Mouse (Mus musculus) kidney, embryonic 14.5 days (tissue): ENCODE data around the gene Hadh. TPM values are rescaled to one million over a fixed set of nuclear protein-coding genes. Genes with fewer than 3 reads are reported as not detected.
A peak's percentile ranks its signal among the peaks of the same experiment; 100 is the strongest.

Source experiments
- ATAC-seq: fragments of 200-750 bp; cut with Nextera tagmentation; 2 replicates; pipeline ENCODE4 v1.8.0; 2017; ENCODE audit warnings: moderate number of reproducible peaks, mild to moderate bottlenecking, moderate TSS enrichment, moderate library complexity; ENCODE audit not compliant: low FRiP score, low TSS enrichment
- H3K27ac ChIP-seq: fragments of 300-500 bp; sonication (generic); 2 replicates; pipeline ENCODE4 v1.5.1; 2014; ENCODE audit warnings: low read depth, mild to moderate bottlenecking, low read length, moderate library complexity, mixed read lengths
- H3K27me3 ChIP-seq: fragments of 300-500 bp; sonication (generic); 2 replicates; pipeline ENCODE4 v1.6.1; 2014; ENCODE audit warnings: mild to moderate bottlenecking, low read length; ENCODE audit not compliant: control insufficient read depth, insufficient read depth
- H3K36me3 ChIP-seq: fragments of 300-500 bp; sonication (generic); 2 replicates; pipeline ENCODE4 v1.6.1; 2014; ENCODE audit warnings: low read length, mixed read lengths; ENCODE audit not compliant: control insufficient read depth, insufficient read depth
- H3K4me1 ChIP-seq: fragments of 300-500 bp; sonication (generic); 2 replicates; pipeline ENCODE4 v1.6.1; 2014; ENCODE audit warnings: low read length, mixed read lengths; ENCODE audit not compliant: control insufficient read depth, insufficient read depth
- H3K4me2 ChIP-seq: fragments of 300-500 bp; sonication (generic); replicated peaks from 2 replicates; pipeline ENCODE4 v1.6.1; 2014; ENCODE audit warnings: low read depth, mild to moderate bottlenecking, low read length
- H3K4me3 ChIP-seq: fragments of 300-500 bp; sonication (generic); 2 replicates; pipeline ENCODE4 v1.5.1; 2014; ENCODE audit warnings: mild to moderate bottlenecking, low read length
- H3K9ac ChIP-seq: fragments of 300-500 bp; sonication (generic); 2 replicates; pipeline ENCODE4 v1.6.1; 2014; ENCODE audit warnings: low read depth, mild to moderate bottlenecking, low read length, moderate library complexity
- H3K9me3 ChIP-seq: fragments of 300-500 bp; sonication (generic); 2 replicates; pipeline ENCODE4 v1.6.1; 2016; ENCODE audit warnings: low read length; ENCODE audit not compliant: control insufficient read depth
- WGBS: fragments of 180-500 bp; shearing (Covaris S2); extraction: QIAGEN DNeasy Blood & Tissue Kit; methylation state at CpG from one replicate; pipeline ENCODE4 v1.1.7; 2014; 5-methylcytosine and 5-hydroxymethylcytosine counted together
- polyA plus RNA-seq: library from polyadenylated mRNA; unstranded; fragments of >200 nt; fragmentation: Nextera tagmentation; extraction: Ambion mirVana; gene quantifications from 2 replicates; pipeline ENCODE4 v1.2.1, GENCODE M21; 2014

Gene Hadh
- polyA plus RNA-seq, 1 experiment from 2014 or later: 130 TPM

DNA sequence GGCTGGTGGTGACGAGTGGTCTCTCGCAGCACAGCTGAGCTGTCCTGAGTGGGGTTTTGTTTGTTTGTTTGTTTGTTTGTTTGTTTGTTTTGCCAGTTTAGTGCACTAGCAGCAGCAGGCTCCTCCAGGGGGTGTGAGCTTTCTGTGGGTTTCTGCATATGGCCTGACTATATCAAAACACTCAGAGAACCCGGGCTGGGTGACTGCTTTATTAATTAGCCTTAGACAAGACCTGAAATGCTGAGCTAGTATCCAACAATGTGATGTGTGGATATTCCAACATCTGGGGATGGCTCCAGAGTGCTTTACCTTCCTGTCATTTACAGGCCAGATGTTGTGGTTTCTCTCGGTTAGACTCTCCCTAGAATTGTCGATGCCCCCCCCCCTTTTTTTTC is 31.4 kb upstream of the Hadh start:
- peak overlapping the region; percentile 56; the same call in 1 of the 2 replicates for H3K9ac ChIP-seq

GRCm38 (mm10) chr3:131302452-131303319 is 30.8 kb upstream of the Hadh start, which contains the start of gene Cyp2u1:
TSS of gene Cyp2u1 (minus strand) at chr3:131303227.
- peak within 1 kb of the TSS; percentile 99 for H3K4me2 ChIP-seq
- WGBS: under 1% methylated on average over 71 of the region's 71 CpGs
- no peaks in the 10 kb centered on the region for H3K9me3 ChIP-seq
- no peaks in the 10 kb centered on the region for H3K36me3 ChIP-seq
- peak within 1 kb of the TSS; percentile 78 for H3K4me3 ChIP-seq
- H3K9ac ChIP-seq: peak within 1 kb of the TSS; percentile 56
- peak; percentile 98 for ATAC-seq
- no peaks in the 10 kb centered on the region for H3K27me3 ChIP-seq
- H3K27ac ChIP-seq: no peak within 1 kb of the TSS
- 0 out of 2 replicates have a peak, but pooled peaks cover 4% of the 10 kb centered on the region for H3K4me1 ChIP-seq

More for the DNA sequence above, 31.4 kb upstream of the Hadh start:
- H3K36me3 ChIP-seq: no peaks in the 10 kb centered on the region
- 18% methylated on average over 5 of the region's 5 CpGs for WGBS
- 0 out of 2 replicates have a peak, but pooled peaks cover 4% of the 10 kb centered on the region for H3K4me1 ChIP-seq
- H3K27ac ChIP-seq: no peak overlapping the region
- peak overlapping the region; percentile 78 for H3K4me3 ChIP-seq
- no peak; the same call in 1 of the 2 replicates for ATAC-seq
- H3K4me2 ChIP-seq: peak overlapping the region; percentile 99
- no peaks in the 10 kb centered on the region for H3K27me3 ChIP-seq
- peaks cover under 1% of the 10 kb centered on the region; the same call in 1 of the 2 replicates for H3K9me3 ChIP-seq

DNA sequence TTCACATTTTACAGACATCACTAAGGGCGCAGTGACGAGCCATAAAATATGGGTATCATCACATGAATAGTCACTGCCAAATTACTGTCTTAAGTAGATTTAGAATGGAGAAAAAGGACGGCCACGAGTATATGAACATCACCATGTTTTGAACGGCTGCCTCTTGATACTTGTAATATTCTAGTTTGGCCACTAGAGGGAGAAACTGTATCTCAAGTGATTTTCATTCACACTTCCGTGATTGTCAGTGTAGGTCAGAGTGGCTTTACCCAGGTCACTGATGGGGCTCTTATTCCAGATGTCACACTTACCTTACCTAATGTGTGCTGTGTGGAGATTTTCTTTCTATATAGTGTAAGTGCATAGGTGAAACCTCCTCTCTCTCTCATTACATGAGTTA is 28.0 kb upstream of the Hadh start:
- 9% methylated on average over 6 of the region's 6 CpGs for WGBS
- no peak overlapping the region for H3K9ac ChIP-seq
- no peak overlapping the region for H3K4me3 ChIP-seq
- no peak for ATAC-seq
- H3K27me3 ChIP-seq: no peaks in the 10 kb centered on the region
- no peak overlapping the region for H3K4me2 ChIP-seq
- H3K9me3 ChIP-seq: no peaks in the 10 kb centered on the region
- H3K27ac ChIP-seq: no peak overlapping the region
- H3K4me1 ChIP-seq: 0 out of 2 replicates have a peak, but pooled peaks cover 4% of the 10 kb centered on the region
- H3K36me3 ChIP-seq: no peaks in the 10 kb centered on the region

DNA sequence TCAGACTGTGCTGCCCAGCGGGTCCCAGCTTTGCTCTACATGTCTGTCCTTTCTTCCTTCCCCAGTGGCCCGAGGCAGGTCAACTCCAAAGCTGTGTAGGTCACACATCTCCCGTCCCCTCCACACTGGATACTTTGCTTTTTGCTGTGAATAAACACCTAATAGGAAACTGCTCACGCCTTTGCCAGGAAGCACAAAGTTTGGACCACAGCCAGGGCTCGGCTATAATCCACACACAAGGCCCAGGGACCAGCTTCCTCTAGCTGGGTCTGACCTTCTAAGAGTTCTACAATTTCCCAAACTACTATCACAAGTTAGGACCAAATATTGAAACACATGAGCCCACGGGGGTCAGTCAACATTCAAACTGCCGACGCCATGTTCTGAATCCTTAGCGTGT is 27.2 kb upstream of the Hadh start:
- H3K9me3 ChIP-seq: no peaks in the 10 kb centered on the region
- no peaks in the 10 kb centered on the region for H3K27me3 ChIP-seq
- no peak overlapping the region for H3K4me2 ChIP-seq
- H3K4me1 ChIP-seq: 0 out of 2 replicates have a peak, but pooled peaks cover 4% of the 10 kb centered on the region
- H3K27ac ChIP-seq: no peak overlapping the region
- no peak for ATAC-seq
- WGBS: 77% methylated on average over 9 of the region's 9 CpGs
- H3K4me3 ChIP-seq: no peak overlapping the region
- no peaks in the 10 kb centered on the region for H3K36me3 ChIP-seq
- H3K9ac ChIP-seq: no peak overlapping the region

- Histone ChIP-seq H3K4me2 (no peak overlapping the region), H3K9ac (no peak overlapping the region), H3K27me3 (no peaks in the 10 kb centered on the region), H3K4me1 (no peaks in the 10 kb centered on the region), H3K27ac (no peak overlapping the region), H3K36me3 (no peaks in the 10 kb centered on the region), H3K4me3 (no peak overlapping the region), H3K9me3 (no peaks in the 10 kb centered on the region)
- WGBS: 89% methylated on average over 7 of the region's 7 CpGs
- no peak for ATAC-seq
These were observed 25.0 kb upstream of the Hadh start for GRCm38 (mm10) chr3:131296893-131297292.

DNA sequence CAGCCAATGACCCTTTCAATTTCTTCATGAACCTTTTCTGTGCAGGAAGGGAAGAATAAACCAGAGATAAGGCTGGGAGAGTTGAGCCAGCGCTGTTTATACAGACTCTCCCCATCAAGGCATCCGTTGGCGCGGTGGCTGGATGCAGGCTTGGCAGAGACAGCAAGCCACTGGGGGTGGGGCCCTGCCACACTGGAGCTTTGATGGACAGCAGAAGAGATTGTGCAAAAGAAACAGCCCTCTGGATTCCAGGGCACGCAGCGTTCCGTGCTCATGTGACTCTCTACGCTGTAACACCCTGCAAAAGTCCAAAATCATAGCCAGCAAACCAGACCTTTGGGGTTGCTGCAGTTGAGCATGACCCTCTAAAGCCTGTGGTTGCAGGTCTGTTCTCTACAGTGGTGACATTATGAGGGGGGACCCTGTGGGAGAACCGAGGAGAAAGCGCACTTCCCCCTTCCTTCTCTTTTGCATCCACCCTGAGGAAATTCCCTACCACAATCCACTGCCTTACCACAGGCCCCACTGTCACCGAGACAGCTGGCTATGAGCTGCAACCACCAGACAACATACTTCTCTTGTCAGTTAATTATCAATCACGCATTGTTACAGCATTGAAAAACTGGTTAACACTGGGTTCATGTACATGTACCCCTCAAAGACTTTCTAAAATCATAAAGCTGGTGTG is 23.8 kb upstream of the Hadh start:
- Histone ChIP-seq H3K36me3 (no peaks in the 10 kb centered on the region), H3K9ac (no peak overlapping the region), H3K4me3 (no peak overlapping the region), H3K4me1 (no peaks in the 10 kb centered on the region), H3K4me2 (no peak overlapping the region), H3K9me3 (no peaks in the 10 kb centered on the region), H3K27ac (no peak overlapping the region), H3K27me3 (no peaks in the 10 kb centered on the region)
- ATAC-seq: no peak
- 85% methylated on average over 12 of the region's 12 CpGs for WGBS

- H3K27me3 ChIP-seq: no peaks in the 10 kb centered on the region
- H3K9ac ChIP-seq: no peak overlapping the region
- H3K36me3 ChIP-seq: no peaks in the 10 kb centered on the region
- H3K4me1 ChIP-seq: no peaks in the 10 kb centered on the region
- H3K27ac ChIP-seq: no peak overlapping the region
- H3K4me2 ChIP-seq: no peak overlapping the region
- H3K9me3 ChIP-seq: no peaks in the 10 kb centered on the region
- H3K4me3 ChIP-seq: no peak overlapping the region
- 52% methylated on average over 3 of the region's 3 CpGs for WGBS
- ATAC-seq: no peak
These were observed 22.6 kb upstream of the Hadh start for GRCm38 (mm10) chr3:131294503-131294902.

DNA sequence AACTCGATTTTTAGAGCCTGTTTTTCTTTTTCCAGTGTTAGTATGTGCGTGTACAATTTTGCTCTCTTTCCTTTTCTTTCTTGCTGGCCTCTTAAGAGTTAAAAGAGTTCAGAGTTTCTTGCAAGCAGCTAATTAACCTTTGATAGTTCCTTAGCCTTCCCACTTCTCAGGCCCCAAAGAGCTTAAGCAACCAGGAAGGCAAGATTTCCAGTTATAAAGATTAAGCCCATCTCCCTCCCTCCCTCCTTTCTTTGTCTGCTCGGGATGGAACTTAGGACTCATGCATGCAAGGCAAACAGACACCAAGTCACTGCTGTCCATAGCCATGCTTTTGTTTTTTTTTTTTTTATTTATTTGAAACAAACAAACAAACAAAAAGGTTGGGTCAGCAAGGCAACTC is 21.1 kb upstream of the Hadh start:
- WGBS: 78% methylated on average over 3 of the region's 3 CpGs
- no peak overlapping the region for H3K27ac ChIP-seq
- H3K4me3 ChIP-seq: no peak overlapping the region
- H3K4me2 ChIP-seq: no peak overlapping the region
- no peak overlapping the region for H3K9ac ChIP-seq
- no peak for ATAC-seq
- H3K9me3 ChIP-seq: no peaks in the 10 kb centered on the region
- no peaks in the 10 kb centered on the region for H3K4me1 ChIP-seq
- no peaks in the 10 kb centered on the region for H3K36me3 ChIP-seq
- no peaks in the 10 kb centered on the region for H3K27me3 ChIP-seq

- no peak for ATAC-seq
- WGBS: 94% methylated on average over 2 of the region's 2 CpGs
- no peaks in the 10 kb centered on the region for H3K36me3 ChIP-seq
These were observed 20.4 kb upstream of the Hadh start for GRCm38 (mm10) chr3:131292349-131292748.

More at GRCm38 (mm10) chr3:131292349-131292748, 20.4 kb upstream of the Hadh start:
- Histone ChIP-seq H3K4me1 (no peaks in the 10 kb centered on the region), H3K27ac (no peak overlapping the region), H3K9ac (no peak overlapping the region), H3K4me2 (no peak overlapping the region), H3K9me3 (no peaks in the 10 kb centered on the region), H3K4me3 (no peak overlapping the region), H3K27me3 (no peaks in the 10 kb centered on the region)
